Mouse (Mus musculus) activated CD4-positive, CD25-positive, alpha-beta regulatory T cell, adult 4 months (primary cell): ENCODE results near the gene Bach1. TPM values are rescaled to one million over a fixed set of nuclear protein-coding genes. Genes with fewer than 3 reads are reported as not detected.
A peak's percentile ranks its signal among the peaks of the same experiment; 100 is the strongest.

Experiments
- ATAC-seq: one replicate; pipeline ENCODE4 v1.8.0; 2017
- polyA plus RNA-seq, 2 experiments: library from polyadenylated mRNA; unstranded; fragments of 100-300 nt; shearing (Covaris generic); gene quantifications; one replicate each; pipeline ENCODE4 v1.2.1; 2017

The Bach1 gene
- 1 to 10 TPM; 2.3 TPM for polyA plus RNA-seq

DNA sequence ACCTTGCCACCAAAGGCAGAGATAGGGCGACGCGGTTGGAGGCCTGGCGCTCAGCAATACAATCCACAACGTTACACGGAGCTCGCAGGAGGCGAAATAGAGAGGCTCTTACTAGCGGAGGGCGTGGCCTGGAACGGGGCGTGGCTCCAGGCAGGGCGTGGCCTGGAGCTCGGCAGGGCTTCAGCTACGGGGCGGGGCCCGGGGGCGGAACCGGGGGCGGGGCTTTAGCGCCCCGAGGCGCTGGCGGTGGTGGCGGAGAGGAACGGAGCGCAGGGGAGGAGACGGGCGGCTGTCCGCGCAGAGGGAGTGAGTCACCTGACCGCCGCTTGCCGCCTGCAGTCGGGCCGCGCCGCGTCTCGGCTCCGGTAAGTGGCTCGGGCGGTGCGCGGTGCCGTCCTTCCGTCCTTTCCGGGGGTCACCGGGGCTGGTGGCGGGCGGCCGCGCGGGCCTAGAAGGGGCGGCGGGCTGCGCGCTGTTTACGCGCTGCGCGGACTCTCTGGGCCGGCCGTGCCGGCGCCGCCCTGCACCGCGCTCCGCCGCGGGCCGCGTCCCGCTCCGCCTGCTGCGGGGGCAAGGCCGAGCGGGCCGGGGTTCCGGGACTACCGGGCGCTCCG lies at the start of gene Bach1:
Gene Bach1, plus strand, starts transcription at position 254 of the 614 bp plus-strand sequence.
- peak; percentile 80 for ATAC-seq

DNA sequence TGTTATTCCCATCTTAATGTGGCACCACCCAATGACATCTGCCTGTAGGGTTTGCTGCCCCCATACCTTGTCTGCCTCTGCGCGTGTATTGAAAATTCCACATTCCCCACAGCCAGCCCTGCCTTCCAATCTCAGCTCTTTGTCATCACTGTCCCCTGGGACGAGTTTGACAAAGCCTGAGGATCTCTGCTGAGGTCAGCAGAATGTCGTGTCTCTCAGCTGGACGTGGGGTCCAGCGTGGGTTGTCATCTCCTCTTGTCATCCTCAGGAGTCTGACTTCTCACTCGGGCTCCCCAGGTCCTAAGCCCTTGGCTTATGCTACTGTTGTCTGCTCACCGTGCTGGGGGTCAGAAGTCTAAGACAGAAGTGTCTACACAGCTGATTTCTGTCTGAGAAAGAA lies 46.4 kb upstream of the Bach1 start:
- no peak for ATAC-seq

DNA sequence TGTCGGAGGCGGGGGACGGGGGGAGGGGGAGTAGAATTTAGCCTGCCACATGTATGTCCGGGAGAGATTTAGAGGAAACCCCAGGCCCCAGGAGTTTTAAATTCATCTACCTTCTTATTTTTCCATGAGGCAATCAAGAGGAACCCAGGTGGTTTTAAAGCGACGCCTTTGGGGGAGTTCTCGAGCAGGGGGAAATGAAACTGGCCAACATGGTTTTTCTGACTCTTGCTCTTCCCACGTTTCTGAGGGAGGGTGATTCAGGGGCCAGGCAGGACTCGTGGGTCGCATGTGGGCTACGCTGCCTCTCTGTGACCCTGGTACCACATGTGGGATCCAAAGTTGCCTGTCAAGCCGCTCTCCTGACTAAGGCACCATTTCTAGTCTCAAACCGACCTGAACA lies 45.8 kb upstream of the Bach1 start:
- ATAC-seq = peak; percentile 25

DNA sequence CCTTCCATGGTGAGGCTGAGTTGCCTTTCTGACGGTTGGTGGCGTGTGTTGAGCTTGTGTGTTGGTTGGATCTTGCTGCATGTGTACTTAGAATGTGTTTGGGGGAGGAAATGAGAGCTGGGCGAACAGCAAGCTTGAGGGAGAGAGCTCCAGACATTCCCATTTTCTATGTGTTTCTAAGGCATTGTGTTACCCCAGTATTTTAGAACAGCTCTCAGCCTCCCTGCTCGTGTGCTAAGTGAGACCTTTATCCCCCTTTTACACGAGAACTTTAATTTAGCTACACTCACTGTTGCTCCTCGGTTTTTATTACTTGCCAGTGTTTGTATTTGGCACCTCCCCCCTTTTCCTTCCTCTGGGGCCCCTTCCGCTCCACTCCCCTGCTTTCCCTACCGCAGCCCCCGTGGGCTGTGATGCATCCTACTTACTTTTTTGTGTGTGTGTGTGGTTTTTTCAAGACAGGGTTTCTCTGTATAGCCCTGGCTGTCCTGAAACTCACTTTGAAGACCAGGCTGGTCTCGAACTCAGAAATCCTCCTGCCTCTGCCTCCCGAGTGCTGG lies 44.6 kb upstream of the Bach1 start:
- peak; percentile 31 for ATAC-seq

DNA sequence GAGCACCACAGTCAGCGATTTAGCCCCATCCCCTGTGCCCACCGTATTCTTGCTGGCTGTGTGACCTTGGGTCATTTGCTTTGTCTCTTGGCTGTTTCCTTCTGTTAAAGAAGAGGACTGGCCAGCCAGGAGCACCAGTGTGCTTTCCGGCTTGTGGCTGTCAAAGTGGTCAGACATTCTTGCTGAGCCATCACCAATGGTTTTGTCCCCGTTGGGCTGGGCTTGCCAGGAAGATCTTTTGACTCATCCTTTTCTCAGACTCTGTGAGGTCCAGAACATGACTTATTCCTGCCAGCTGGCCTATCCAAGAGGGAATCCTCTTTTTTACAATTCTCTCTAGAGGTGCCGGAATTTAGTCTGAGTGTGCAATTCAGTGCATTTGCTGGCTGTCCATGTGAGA lies 43.7 kb upstream of the Bach1 start:
- ATAC-seq = no peak

DNA sequence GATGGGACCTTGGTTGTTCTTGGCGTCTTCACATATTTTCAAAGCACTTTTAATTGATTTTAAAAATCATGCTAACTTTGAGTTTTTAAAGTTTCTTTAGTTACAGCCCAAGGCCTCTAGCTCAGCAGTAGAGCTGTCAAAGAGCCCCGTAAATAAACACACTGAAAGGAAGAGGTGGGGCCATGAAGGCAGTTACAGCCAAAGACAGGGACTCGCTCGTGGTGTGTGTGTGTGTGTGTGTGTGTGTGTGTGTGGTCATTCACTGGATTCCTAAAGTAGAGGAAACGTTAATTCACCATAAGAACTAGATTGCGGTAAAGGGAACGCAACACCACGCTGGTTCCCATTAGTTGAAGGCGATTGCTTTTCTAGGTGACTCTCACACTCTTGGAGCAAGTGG lies 43.2 kb upstream of the Bach1 start:
- no peak for ATAC-seq

DNA sequence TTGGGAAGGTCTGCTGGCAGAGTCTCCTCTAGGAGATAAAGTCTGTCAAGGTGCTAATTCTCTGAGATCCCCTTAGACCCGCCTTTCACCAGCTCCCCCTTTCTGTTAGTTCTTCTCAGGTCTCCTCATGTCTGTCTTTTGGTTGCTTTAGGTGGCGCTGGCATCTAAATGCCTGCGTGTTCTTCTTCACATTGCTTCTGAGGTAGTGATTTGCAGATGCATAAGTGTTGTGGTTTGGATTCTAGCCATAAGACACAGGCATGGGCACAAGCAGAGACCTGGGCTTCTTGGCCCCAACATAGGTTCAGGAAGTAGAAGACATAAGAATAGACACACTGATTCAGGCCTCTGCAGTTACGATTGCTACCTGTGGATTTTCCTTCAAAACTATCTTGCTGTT lies 42.0 kb upstream of the Bach1 start:
- no peak for ATAC-seq

DNA sequence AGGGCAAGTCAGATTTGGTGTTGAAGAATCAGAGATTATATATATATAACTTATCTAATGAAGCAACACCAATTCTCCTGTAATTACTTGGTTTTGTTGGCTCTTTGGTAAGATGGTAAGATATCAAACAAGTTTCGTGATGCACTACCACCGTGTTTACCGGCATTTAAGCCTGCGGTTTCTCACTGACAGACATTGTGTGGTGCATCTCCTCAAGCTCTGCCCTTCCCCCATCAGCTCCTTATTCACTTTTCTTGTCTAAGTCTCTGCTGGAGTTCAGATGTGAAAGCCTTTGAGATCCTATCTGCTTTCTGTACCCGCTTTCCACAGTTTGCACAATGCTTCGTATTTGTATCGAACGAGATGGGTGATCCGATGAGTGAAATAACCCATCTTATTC lies 41.5 kb upstream of the Bach1 start:
- no peak for ATAC-seq

DNA sequence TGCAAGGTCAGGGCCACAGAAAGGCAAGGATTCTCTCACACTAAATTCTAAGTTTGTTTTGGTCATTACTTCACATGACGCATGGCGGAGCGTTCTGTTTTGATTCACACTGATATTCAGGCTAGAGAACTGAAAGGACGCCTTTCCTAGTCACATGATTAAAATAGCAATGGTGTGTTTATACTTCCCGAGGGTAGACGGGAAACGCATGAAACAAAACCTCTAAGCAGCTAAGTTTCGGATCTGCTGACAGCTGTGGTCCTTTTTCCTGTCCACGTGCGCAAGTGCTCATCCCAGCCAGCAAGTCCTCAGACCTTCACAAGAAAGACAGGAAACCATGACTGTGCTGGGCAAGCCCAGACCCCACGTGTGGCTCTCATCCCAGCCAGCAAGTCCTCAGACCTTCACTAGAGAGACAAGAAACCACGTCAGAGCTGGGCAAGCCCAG lies 37.7 kb upstream of the Bach1 start:
- peak; percentile 36 for ATAC-seq

DNA sequence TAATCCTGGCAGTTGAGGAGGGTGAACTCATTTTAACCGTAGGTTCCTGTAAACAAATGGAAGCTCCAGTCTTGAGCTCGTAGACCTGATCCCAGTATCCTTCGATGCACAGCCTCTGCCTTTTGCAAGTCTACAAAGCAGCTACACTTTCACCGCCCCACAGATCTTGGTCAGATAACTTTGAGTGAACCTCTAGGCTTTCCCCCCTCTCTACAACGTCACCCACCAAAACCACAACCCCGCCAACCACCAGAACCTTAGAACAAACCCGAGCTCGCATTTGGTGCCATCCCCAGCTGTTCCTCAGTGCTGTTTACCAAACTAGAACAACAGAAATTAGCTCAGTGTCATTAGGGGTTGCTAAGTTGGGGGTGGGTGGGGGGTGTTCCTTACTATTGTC lies 37.1 kb upstream of the Bach1 start:
- ATAC-seq = peak; percentile 27

DNA sequence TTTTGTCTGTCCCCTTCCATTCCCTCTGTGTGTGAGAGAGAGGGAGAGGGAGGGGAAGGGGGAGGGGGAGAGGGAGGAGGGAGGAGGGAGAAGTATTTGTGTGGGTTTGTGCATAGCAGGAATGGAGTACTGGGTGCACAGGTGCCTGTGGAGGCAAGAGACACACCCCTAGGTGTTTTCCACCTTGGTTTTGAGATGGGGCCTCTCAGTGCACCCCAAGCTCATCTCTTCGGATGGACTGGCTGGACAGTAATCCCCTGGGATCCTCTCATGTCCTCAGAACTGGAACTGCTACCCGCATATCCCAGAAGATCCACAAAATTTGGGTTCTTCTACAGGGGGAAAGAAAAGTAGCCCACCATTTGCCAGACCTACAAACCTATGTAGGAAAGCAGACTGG lies 36.2 kb upstream of the Bach1 start:
- no peak for ATAC-seq

DNA sequence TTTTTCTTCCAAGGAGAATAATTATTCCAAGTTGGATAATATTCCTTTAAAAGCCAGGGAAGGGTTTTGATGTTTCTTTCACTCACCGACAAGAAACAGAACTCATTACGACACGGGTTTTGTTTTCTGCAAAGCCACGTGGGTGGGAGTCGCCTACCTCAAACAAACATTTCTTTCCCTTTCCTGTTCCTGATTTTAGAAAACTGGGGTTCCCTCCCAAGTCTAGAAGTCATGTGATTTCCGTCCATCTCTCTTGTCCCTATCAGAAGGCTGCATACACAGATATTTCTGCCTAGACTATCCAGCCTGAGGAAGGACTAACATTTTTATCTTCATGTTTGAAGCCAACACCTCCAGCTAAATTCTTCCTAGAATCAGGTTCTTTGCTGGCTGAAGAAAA lies 34.9 kb upstream of the Bach1 start:
- no peak for ATAC-seq

DNA sequence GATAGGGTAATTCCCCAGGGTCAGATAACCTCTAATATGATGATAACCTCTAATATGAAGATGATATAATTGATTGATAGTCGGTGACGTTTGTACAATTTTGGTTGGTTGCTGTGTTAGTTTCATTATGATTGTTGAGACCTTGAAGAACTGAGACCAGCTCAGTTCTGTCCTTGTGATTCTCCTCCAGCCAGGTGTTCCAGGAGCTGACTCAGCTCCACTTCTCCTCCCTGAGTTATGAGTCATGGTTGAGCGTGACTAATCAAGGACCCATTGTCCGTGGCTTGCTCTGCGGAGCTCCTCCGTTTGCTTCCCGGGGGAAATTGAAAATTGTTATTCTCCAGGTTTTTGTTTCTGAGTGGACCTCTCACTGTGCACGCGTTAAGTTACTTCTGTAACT lies 33.5 kb upstream of the Bach1 start:
- ATAC-seq = no peak

DNA sequence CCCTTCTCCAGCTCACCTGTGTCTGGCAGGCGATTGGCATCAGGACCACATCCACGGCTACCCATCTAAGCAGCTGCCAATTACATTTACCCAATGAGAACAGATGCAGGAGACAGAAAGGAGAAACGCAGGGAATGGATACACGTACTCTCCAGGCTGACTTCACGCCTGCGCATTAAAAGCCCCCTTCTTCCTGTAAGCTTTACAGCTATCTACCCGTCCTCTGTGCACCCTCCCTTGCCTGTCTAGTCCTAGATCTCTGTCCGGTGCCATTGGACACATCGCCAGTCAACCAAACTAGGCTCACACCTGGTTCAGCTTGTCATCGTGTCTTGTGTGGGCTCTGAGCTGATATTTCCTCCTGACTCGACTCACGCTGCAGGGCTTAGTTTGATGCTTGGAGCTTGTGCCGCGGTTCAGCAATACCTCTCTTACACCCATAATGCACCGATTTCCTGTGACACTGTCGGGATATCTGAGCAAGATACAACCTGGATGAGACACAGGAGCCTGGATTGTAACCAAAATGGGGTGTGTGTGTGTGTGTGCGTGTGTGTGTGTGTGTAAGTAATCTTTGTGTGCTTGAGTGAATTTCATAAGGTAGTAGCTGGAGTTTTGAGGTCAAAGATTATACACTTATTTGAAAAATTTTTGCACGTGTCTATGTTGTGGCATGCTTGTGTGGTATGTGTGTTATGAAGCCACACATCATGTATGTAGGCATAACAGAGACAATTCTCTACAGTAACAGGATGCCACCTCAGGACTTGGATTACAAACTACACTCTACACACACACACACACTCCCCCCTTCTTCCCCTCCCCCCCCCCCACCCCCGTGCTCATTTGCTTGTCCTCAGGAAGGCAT lies 32.8 kb upstream of the Bach1 start:
- ATAC-seq = no peak

DNA sequence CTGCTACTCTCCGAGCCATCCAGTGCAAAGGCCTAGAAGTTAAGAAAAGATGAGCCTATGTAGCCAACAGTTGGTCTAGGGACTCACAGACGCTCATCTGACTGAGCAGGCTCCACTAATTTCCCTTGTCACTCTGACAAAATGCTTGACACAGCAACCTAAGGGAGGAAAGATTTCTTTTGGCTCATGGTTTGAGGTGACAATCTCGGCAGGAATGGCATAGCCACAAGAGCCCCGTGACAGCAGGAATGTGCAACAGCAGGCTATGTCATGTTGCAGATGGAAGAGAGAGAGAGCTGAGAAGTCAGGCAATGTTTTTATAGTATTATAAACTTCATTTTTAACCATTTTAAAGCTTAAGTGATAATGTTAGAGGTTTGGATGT lies 32.1 kb upstream of the Bach1 start:
- ATAC-seq = no peak

DNA sequence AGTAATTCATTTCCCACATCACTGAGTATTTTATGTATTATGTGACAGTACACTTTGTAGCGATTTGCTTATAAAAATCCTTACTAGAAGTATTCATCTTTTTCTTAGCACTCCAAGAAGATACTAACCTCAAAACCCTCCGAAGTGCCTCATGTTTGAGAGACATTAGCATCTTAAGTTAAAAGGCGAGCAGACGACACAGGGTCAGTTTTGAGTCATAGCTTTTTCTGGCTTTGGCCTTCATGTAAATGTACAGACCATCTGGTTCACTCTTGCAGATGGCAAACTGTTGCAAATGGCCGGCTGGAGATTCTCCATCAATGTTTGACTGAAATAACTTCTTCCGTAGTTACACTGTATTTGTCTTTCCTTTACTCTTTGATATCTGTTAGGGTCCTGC lies 30.7 kb upstream of the Bach1 start:
- no peak for ATAC-seq

DNA sequence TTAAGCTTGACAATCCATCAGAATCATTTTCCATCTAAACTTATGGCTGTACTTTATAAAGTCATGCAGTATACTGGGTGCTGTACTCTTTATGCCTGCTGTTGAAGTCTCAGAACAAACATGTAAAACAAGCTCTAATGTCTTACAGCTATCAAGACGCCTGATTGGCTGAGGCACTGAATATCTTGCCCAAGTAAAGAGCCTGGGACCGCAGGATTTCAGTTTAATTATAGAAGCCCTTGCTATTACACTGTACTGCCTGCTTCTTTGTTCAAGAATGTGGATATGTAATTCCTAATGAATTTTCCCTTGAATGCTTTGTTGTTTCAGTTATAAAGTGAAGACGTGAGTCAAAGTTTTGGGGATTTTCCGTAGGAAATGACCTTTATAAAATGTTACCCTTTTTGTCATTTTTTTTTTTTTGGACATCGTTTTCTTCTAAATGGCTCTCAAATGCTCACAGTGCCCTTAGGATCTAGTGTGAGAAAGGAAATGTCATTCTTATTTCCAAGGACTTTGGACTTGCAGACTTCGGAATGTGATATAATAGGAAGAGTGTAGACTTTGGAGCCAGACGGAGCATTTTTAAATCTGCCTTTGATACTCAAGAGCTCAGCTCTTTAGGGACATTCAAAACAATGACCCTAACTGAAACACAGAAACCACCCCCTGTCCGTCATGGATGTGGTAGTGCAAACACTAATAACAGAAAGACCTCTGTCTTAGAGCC lies 28.5 kb upstream of the Bach1 start:
- no peak for ATAC-seq

DNA sequence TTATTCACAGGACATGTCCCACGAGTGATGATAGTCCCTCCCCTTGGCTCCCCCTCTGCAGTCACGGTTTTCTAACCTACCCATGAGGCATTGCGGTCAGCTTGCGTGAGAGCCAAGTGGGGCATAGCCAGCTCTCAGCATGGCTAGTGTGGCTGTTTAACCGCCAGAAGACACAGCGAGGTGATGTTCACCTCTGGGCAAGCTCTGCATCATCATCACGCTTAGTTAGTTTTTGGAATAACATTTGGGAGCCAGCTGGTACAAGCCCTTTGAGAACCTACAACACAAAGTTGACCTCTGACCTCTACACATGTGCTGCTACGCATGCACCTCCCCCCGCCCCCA lies 28.0 kb upstream of the Bach1 start:
- ATAC-seq = no peak

DNA sequence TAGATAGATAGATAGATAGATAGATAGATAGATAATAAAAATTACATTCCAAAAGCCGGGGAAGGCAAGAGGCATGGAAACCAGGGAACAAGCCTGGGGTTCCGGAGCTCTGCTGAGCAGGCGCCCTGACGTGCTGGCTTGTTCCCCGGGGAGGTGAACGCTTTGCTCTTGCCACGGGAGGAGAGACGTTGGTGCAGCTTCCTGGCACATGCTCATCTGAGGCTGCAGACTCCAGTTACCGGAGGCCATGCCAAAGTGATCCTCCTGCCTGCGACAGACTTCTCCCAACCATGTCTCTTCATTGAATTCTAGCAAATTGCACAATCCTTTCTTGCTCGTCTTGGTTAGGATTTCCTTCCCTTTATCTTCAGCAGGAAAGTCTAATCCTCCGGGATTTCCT lies 27.4 kb upstream of the Bach1 start:
- no peak for ATAC-seq

DNA sequence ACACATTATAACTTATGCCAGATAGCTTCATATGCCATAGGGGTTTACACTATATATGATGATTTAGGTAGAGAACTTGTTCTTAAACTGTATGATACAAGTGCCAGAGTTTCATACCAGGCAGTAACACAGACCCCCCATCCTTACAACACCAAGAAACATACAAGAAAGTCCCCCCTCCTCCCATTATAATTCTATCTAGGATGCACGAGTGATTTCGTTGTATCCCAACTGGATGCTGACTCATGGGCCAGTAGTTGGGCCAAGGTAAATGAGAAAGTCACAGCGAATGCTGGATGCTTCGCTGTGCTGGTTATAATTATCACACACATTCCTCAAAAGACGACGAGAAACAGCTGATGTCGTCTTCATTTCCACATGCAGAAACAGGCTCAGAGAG lies 25.6 kb upstream of the Bach1 start:
- ATAC-seq = no peak

DNA sequence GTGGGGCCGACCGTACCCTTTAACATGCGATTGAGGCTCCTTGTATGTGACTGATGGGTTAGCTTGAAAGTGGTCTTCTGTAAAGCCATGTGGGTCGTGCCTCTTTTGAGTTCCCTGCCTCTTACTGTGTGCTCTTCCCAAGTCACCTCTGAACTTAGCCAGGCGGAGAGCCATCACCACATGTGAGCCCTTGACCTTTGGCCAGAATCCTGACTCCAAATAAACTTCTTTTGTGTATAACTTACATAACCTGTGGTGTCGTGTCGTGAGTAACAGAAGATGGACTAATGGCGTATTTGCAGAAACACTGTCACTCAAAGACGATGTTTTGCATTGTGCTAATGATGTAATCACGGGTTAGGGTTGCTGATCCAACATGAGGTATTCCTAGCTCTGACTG lies 22.6 kb upstream of the Bach1 start:
- ATAC-seq = no peak

DNA sequence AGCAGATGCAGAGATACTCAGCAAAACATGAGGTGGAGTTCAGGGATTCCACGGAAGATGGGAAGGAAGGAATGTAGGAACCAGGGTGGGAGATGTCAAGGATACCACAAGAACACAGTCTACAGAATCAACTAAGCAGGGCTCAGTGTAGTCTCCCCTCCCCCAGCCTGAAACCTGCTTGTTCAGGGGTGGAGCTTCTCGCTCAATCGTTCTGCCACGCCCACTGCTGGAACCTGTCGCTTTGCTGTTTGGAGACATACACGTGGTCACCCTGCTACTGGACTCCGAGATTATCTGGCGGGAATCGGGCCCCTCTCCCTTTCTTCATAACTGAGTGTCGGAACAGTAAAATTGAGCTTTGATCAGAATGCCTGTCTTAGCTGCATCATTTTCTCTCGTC lies 20.1 kb upstream of the Bach1 start:
- ATAC-seq = no peak

DNA sequence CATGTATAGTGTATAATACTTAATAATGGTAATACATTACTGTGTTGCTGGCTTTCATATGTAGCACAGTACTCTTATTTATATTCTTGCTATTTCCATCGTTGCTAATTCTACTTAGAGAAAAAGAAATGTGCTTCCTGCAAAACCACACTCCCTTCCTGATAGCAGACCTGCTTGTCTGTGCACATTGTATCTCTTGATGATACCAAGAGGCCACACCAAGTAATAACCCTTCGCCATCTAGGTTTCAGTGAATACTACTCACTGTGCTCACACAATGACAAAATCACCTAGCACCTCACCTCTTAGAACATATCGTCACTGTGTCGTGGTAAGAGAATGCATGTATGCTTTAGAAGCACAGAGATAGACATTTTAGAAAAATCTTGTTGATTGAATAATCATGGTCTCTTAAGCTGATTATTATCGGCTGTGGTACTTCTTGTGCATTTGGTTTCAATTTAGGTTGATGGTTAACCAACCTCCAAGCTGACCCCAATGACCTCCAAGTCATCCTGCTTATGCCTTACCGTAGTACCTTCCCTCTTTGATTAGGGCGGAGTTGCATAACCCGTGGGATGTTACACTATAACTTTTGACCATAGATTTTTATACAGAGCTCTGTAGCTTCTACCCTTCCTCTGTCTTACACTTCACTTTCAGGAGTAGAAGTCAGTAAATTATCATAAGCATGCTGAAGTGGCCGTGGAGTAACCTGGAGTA lies 17.7 kb upstream of the Bach1 start:
- no peak for ATAC-seq
